Mouse (Mus musculus): ENCODE data around the gene Arhgap22. TPM values are rescaled to one million over a fixed set of nuclear protein-coding genes. Genes with fewer than 3 reads are reported as not detected.

The Arhgap22 gene
- total and polyA plus RNA-seq, 2 experiments from 2014 or later: 1.5 to 4.2 TPM

GRCm38 (mm10) chr14:33207011-33207410 is 6.8 kb upstream of the Arhgap22 start:
- 8% methylated on average over 2 of the region's 2 CpGs for WGBS
- TF ChIP-seq EP300 (IDR thresholded peaks at IDR 0.05; ENCODE audit: low read depth): no peak
- peak; percentile 39 for TF ChIP-seq CTCF (IDR thresholded peaks at IDR 0.05; ENCODE audit: low read depth)
- no peak overlapping the region for H3K27ac ChIP-seq (ENCODE audit: low read depth)
- H3K9me3 ChIP-seq (replicated peaks; ENCODE audit: control insufficient read depth, low read length): no peaks in the 10 kb centered on the region
- no peak for DNase-seq (ENCODE audit: low spot score)
- no peak overlapping the region for H3K9ac ChIP-seq (replicated peaks; ENCODE audit: low read depth, low read length)
- H3K4me3 ChIP-seq (ENCODE audit: low read depth, low read length): no peak overlapping the region
- H3K4me2 ChIP-seq (ENCODE audit: low read depth, low read length): no peak overlapping the region
- no peak for ATAC-seq (ENCODE audit: insufficient read depth, low read depth)
- H3K36me3 ChIP-seq (replicated peaks; ENCODE audit: control insufficient read depth, insufficient read depth, low read length): no peaks in the 10 kb centered on the region
- no peaks in the 10 kb centered on the region for H3K27me3 ChIP-seq (ENCODE audit: control insufficient read depth, insufficient read depth, low read length)
- H3K4me1 ChIP-seq (ENCODE audit: control insufficient read depth, insufficient read depth): no peaks in the 10 kb centered on the region

GRCm38 (mm10) chr14:33208331-33208730 is 5.5 kb upstream of the Arhgap22 start:
- Histone ChIP-seq H3K36me3 (replicated peaks; ENCODE audit: control insufficient read depth, insufficient read depth, low read length) (no peaks in the 10 kb centered on the region), H3K4me2 (ENCODE audit: low read depth, low read length) (no peak overlapping the region), H3K9me3 (replicated peaks; ENCODE audit: control insufficient read depth, low read length) (no peaks in the 10 kb centered on the region), H3K27me3 (ENCODE audit: control insufficient read depth, insufficient read depth, low read length) (no peaks in the 10 kb centered on the region), H3K27ac (ENCODE audit: low read depth) (no peak overlapping the region), H3K9ac (replicated peaks; ENCODE audit: low read depth, low read length) (no peak overlapping the region), H3K4me3 (ENCODE audit: low read depth, low read length) (no peak overlapping the region), H3K4me1 (ENCODE audit: control insufficient read depth, insufficient read depth) (no peaks in the 10 kb centered on the region)
- ATAC-seq (ENCODE audit: insufficient read depth, low read depth) (no peak), DNase-seq (ENCODE audit: low spot score) (no peak)
- WGBS: 36% methylated on average over 5 of the region's 5 CpGs
- no peak for TF ChIP-seq EP300 (IDR thresholded peaks at IDR 0.05; ENCODE audit: low read depth)
- TF ChIP-seq CTCF (IDR thresholded peaks at IDR 0.05; ENCODE audit: low read depth): no peak

GRCm38 (mm10) chr14:33210806-33211205 is 3.0 kb upstream of the Arhgap22 start:
- WGBS: 69% methylated on average over 8 of the region's 8 CpGs
- Histone ChIP-seq H3K4me2 (ENCODE audit: low read depth, low read length) (no peak overlapping the region), H3K4me3 (ENCODE audit: low read depth, low read length) (no peak overlapping the region), H3K27ac (ENCODE audit: low read depth) (no peak overlapping the region), H3K9me3 (replicated peaks; ENCODE audit: control insufficient read depth, low read length) (no peaks in the 10 kb centered on the region), H3K36me3 (replicated peaks; ENCODE audit: control insufficient read depth, insufficient read depth, low read length) (no peaks in the 10 kb centered on the region), H3K4me1 (ENCODE audit: control insufficient read depth, insufficient read depth) (no peaks in the 10 kb centered on the region), H3K27me3 (ENCODE audit: control insufficient read depth, insufficient read depth, low read length) (peaks cover 13% of the 10 kb centered on the region), H3K9ac (replicated peaks; ENCODE audit: low read depth, low read length) (no peak overlapping the region)
- DNase-seq (ENCODE audit: low spot score): no peak
- ATAC-seq (ENCODE audit: insufficient read depth, low read depth): no peak
- no peak for TF ChIP-seq EP300 (IDR thresholded peaks at IDR 0.05; ENCODE audit: low read depth)
- TF ChIP-seq CTCF (IDR thresholded peaks at IDR 0.05; ENCODE audit: low read depth): no peak

GRCm38 (mm10) chr14:33212271-33212957 is 1.4 kb upstream of the Arhgap22 start:
- 70% methylated on average over 5 of the region's 5 CpGs for WGBS
- peaks cover 13% of the 10 kb centered on the region for H3K27me3 ChIP-seq (ENCODE audit: control insufficient read depth, insufficient read depth, low read length)

GRCm38 (mm10) chr14:33212958-33213309 is 892 bp upstream of the Arhgap22 start:
- Histone ChIP-seq H3K4me2 (ENCODE audit: low read depth, low read length) (no peak overlapping the region), H3K9me3 (replicated peaks; ENCODE audit: control insufficient read depth, low read length) (no peaks in the 10 kb centered on the region), H3K4me3 (ENCODE audit: low read depth, low read length) (no peak overlapping the region), H3K27me3 (ENCODE audit: control insufficient read depth, insufficient read depth, low read length) (peaks cover 13% of the 10 kb centered on the region), H3K4me1 (ENCODE audit: control insufficient read depth, insufficient read depth) (no peaks in the 10 kb centered on the region), H3K27ac (ENCODE audit: low read depth) (no peak overlapping the region), H3K9ac (replicated peaks; ENCODE audit: low read depth, low read length) (no peak overlapping the region), H3K36me3 (replicated peaks; ENCODE audit: control insufficient read depth, insufficient read depth, low read length) (no peaks in the 10 kb centered on the region)
- ATAC-seq (ENCODE audit: insufficient read depth, low read depth) (no peak), DNase-seq (ENCODE audit: low spot score) (no peak)
- no peak for TF ChIP-seq CTCF (IDR thresholded peaks at IDR 0.05; ENCODE audit: low read depth)
- no peak for TF ChIP-seq EP300 (IDR thresholded peaks at IDR 0.05; ENCODE audit: low read depth)
- 86% methylated on average over 12 of the region's 12 CpGs for WGBS

More at GRCm38 (mm10) chr14:33212271-33212957, 1.4 kb upstream of the Arhgap22 start:
- no peak for ATAC-seq (ENCODE audit: insufficient read depth, low read depth)
- H3K9ac ChIP-seq (replicated peaks; ENCODE audit: low read depth, low read length): no peak overlapping the region
- no peak overlapping the region for H3K27ac ChIP-seq (ENCODE audit: low read depth)
- no peak overlapping the region for H3K4me2 ChIP-seq (ENCODE audit: low read depth, low read length)
- no peak for DNase-seq (ENCODE audit: low spot score)
- H3K4me3 ChIP-seq (ENCODE audit: low read depth, low read length): no peak overlapping the region
- no peaks in the 10 kb centered on the region for H3K36me3 ChIP-seq (replicated peaks; ENCODE audit: control insufficient read depth, insufficient read depth, low read length)
- H3K9me3 ChIP-seq (replicated peaks; ENCODE audit: control insufficient read depth, low read length): no peaks in the 10 kb centered on the region
- no peak for TF ChIP-seq EP300 (IDR thresholded peaks at IDR 0.05; ENCODE audit: low read depth)
- no peak for TF ChIP-seq CTCF (IDR thresholded peaks at IDR 0.05; ENCODE audit: low read depth)
- H3K4me1 ChIP-seq (ENCODE audit: control insufficient read depth, insufficient read depth): no peaks in the 10 kb centered on the region

GRCm38 (mm10) chr14:33214767-33215128 is 922 bp downstream of the Arhgap22 start:
- Histone ChIP-seq H3K27me3 (ENCODE audit: control insufficient read depth, insufficient read depth, low read length) (peaks cover 13% of the 10 kb centered on the region), H3K36me3 (replicated peaks; ENCODE audit: control insufficient read depth, insufficient read depth, low read length) (no peaks in the 10 kb centered on the region), H3K4me1 (ENCODE audit: control insufficient read depth, insufficient read depth) (no peaks in the 10 kb centered on the region), H3K27ac (ENCODE audit: low read depth) (no peak overlapping the region), H3K4me2 (ENCODE audit: low read depth, low read length) (no peak overlapping the region), H3K9me3 (replicated peaks; ENCODE audit: control insufficient read depth, low read length) (no peaks in the 10 kb centered on the region), H3K4me3 (ENCODE audit: low read depth, low read length) (no peak overlapping the region), H3K9ac (replicated peaks; ENCODE audit: low read depth, low read length) (no peak overlapping the region)
- TF ChIP-seq CTCF (IDR thresholded peaks at IDR 0.05; ENCODE audit: low read depth) (no peak), EP300 (IDR thresholded peaks at IDR 0.05; ENCODE audit: low read depth) (no peak)
- ATAC-seq (ENCODE audit: insufficient read depth, low read depth): no peak
- WGBS: 28% methylated on average over 4 of the region's 4 CpGs
- DNase-seq (ENCODE audit: low spot score): no peak
